Comparison of ENCODE assay signal across 12 mouse cellular contexts in the genomic region with DNA sequence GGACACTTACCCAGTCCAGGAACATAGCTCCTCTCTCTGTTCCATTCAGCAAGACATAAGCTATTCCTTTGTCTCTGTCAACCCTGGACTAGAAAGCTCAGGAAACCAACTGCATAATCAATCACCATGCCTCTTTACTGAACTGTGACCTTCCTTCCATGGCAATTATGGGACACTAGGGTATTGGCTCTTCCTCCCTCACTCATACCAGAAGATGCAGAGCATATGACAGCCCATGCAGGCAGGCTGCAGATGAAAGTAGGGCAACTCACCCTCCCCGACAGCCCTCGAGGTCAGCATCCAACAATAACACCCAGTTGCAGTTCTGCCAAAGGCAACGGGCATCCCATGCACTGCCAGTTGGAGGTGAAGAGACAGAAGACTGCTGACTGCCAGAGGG.
A peak's percentile ranks its signal among the peaks of the same experiment; 100 is the strongest.
DNase-seq lines count a peak whose midpoint lies in the region; ATAC-seq and TF ChIP-seq lines count a peak whose summit lies in the region.
"Had no signal": no experiment of that assay in that cellular context is flagged by ENCODE, and none has a peak within 500 bp of the region (broad histone marks: within the 10 kb centered on the region; RNA-seq: fewer than 3 reads in every experiment).

No protein-coding gene starts in this region.

- DNase-seq in kidney, adult 2 months: peak; percentile 1
- no peak for DNase-seq in kidney, adult 11 months
- peak; percentile 9 for DNase-seq in adipocyte (ENCODE audit: low spot score)
- peak; percentile 59 for DNase-seq in brain, adult 2 months (ENCODE audit: low read depth, low spot score)
- peak; percentile 30 for DNase-seq in embryo, embryonic 9.5 days (ENCODE audit: extremely low spot score)
- DNase-seq in left cerebral cortex, adult 18-20 months (ENCODE audit: low spot score in 2 of 2): no peak
- no peak for DNase-seq in frontal cortex, adult 2 months (ENCODE audit: extremely low spot score in 1 of 2, low spot score in 1 of 2)
- DNase-seq: gastrocnemius, adult 2 months; lung, embryonic 14.5 days; midbrain, embryonic 14.5 days had no signal

- TF ChIP-seq CTCF in kidney, adult 2 months (conservative IDR thresholded peaks at IDR 0.05; ENCODE audit: insufficient read depth, insufficient read length, low read depth, low read length): no peak

- H3K4me3 ChIP-seq in kidney, adult 2 months (ENCODE audit: insufficient read depth, low read depth, low read length): no peak overlapping the region
- H3K4me3 ChIP-seq: gastrocnemius, adult 2 months; limb, embryonic 10.5 days had no signal

- H3K36me3 ChIP-seq in kidney, adult 2 months (ENCODE audit: control insufficient read depth, insufficient read depth, low read length): no peaks in the 10 kb centered on the region
- H3K36me3 ChIP-seq: limb, embryonic 10.5 days had no signal

- no peak for TF ChIP-seq POLR2A in kidney, adult 2 months (IDR thresholded peaks at IDR 0.05; ENCODE audit: low read depth, low read length)

- no peak overlapping the region for H3K27ac ChIP-seq in kidney, adult 2 months (ENCODE audit: insufficient read depth, low read depth, low read length)
- H3K27ac ChIP-seq: gastrocnemius, adult 2 months; limb, embryonic 10.5 days had no signal

- ATAC-seq in megakaryocyte, adult 5-6 weeks (ENCODE audit: poor library complexity, severe bottlenecking): no peak

- no peaks in the 10 kb centered on the region for H3K4me1 ChIP-seq in kidney, adult 2 months (ENCODE audit: control insufficient read depth, insufficient read depth, low read length)
- H3K4me1 ChIP-seq: limb, embryonic 10.5 days had no signal

- WGBS in kidney, adult 2 months: 61% methylated on average over 3 of the region's 3 CpGs

- no peaks in the 10 kb centered on the region for H3K27me3 ChIP-seq in kidney, adult 2 months (replicated peaks; ENCODE audit: control insufficient read depth, insufficient read depth, low read length)

Comparison
In these comparisons a context has a peak if more than half of its experiments do, and no peak if none do; other contexts are left out.
1. DNase-seq: peak in kidney, adult 2 months (single experiment), adipocyte (single experiment), brain, adult 2 months (single experiment) and embryo, embryonic 9.5 days (single experiment); none in kidney, adult 11 months (single experiment), left cerebral cortex, adult 18-20 months (0 of 2) and frontal cortex, adult 2 months (0 of 2).